Mouse (Mus musculus) liver, postnatal 0 days (tissue): ENCODE results near the gene Cenpw. TPM values are rescaled to one million over a fixed set of nuclear protein-coding genes. Genes with fewer than 3 reads are reported as not detected.

ENCODE experiments used
- ATAC-seq: fragments of 200-750 bp; cut with Nextera tagmentation; 2 replicates; pipeline ENCODE4 v1.8.0; 2017; ENCODE audit warnings: mild to moderate bottlenecking, moderate library complexity
- DNase-seq: peaks from one replicate; pipeline ENCODE4 v3.0.0-alpha.2; 2016
- H3K27ac ChIP-seq: fragments of 300-500 bp; sonication (generic); 2 replicates; pipeline ENCODE4 v1.5.1; 2014; ENCODE audit warnings: antibody characterized with exemption, moderate library complexity, mild to moderate bottlenecking, low read depth
- H3K27me3 ChIP-seq: fragments of 300-500 bp; sonication (generic); 2 replicates; pipeline ENCODE4 v1.6.1; 2014; ENCODE audit warnings: low read length, control low read depth, mixed read lengths; ENCODE audit not compliant: insufficient read depth
- H3K36me3 ChIP-seq: fragments of 300-500 bp; sonication (generic); replicated peaks from 2 replicates; pipeline ENCODE4 v1.6.1; 2014; ENCODE audit warnings: mild to moderate bottlenecking, control low read depth, low read length, moderate library complexity, mixed read lengths; ENCODE audit not compliant: insufficient read depth
- H3K4me1 ChIP-seq: fragments of 300-500 bp; sonication (generic); 2 replicates; pipeline ENCODE4 v1.6.1; 2014; ENCODE audit warnings: antibody characterized with exemption, mild to moderate bottlenecking, control low read depth; ENCODE audit not compliant: insufficient read depth
- H3K4me2 ChIP-seq: fragments of 300-500 bp; sonication (generic); 2 replicates; pipeline ENCODE4 v1.6.1; 2014; ENCODE audit warnings: low read depth, mild to moderate bottlenecking, low read length, moderate library complexity, mixed read lengths
- H3K4me3 ChIP-seq: fragments of 300-500 bp; sonication (generic); 2 replicates; pipeline ENCODE4 v1.5.1; 2014; ENCODE audit warnings: low read depth, low read length
- H3K9ac ChIP-seq: fragments of 300-500 bp; sonication (generic); replicated peaks from 2 replicates; pipeline ENCODE4 v1.6.1; 2014; ENCODE audit warnings: mild to moderate bottlenecking, moderate library complexity
- H3K9me3 ChIP-seq: fragments of 300-500 bp; sonication (generic); 2 replicates; pipeline ENCODE4 v1.6.1; 2016; ENCODE audit warnings: mild to moderate bottlenecking, control low read depth, low read length, mixed read lengths
- CTCF ChIP-seq: sonication (generic); IDR thresholded peaks from 2 replicates; pipeline ENCODE4 v1.5.1; 2016; ENCODE audit warnings: antibody characterized with exemption, low read depth
- EP300 ChIP-seq: IDR thresholded peaks from 2 replicates; pipeline ENCODE4 v1.6.1; 2016; ENCODE audit warnings: antibody characterized with exemption, low read depth, mild to moderate bottlenecking
- WGBS: fragments of 180-500 bp; shearing (Covaris S2); extraction: QIAGEN DNeasy Blood & Tissue Kit; methylation state at CpG from one replicate; pipeline ENCODE4 v1.1.7; 2014; ENCODE audit not compliant: insufficient replicate concordance; 5-methylcytosine and 5-hydroxymethylcytosine counted together
- polyA plus RNA-seq: library from polyadenylated mRNA; unstranded; fragments of >200 nt; fragmentation: Nextera tagmentation; extraction: Ambion mirVana; gene quantifications from 2 replicates; pipeline ENCODE4 v1.2.1, GENCODE M21; 2015

Cenpw gene
- polyA plus RNA-seq = 18.0 and 19.2 TPM in 2 replicates

- 1% methylated on average over 47 of the region's 55 CpGs for WGBS
- Histone ChIP-seq H3K27me3 (no peaks in the 10 kb centered on the region), H3K9me3 (no peaks in the 10 kb centered on the region), H3K4me2 (peak within 1 kb of the TSS; percentile 80), H3K27ac (peak within 1 kb of the TSS; percentile 25; the same call in 1 of the 2 replicates), H3K36me3 (0 out of 2 replicates have a peak, but pooled peaks cover 5% of the 10 kb centered on the region), H3K9ac (peak within 1 kb of the TSS; percentile 80), H3K4me1 (no peaks in the 10 kb centered on the region), H3K4me3 (peak within 1 kb of the TSS; percentile 79)
- DNase-seq = peak; percentile 94
- TF ChIP-seq CTCF (no peak), EP300 (no peak)
- ATAC-seq = peak; percentile 99
Observed at GRCm38 (mm10) chr10:30199916-30200826, at the start of gene Cenpw. TSS of gene Cenpw (minus strand) at chr10:30200560.

GRCm38 (mm10) chr10:30249654-30250053, 49.3 kb upstream of the Cenpw start:
- no peaks in the 10 kb centered on the region for H3K36me3 ChIP-seq

GRCm38 (mm10) chr10:30199501-30199900, 859 bp downstream of the Cenpw start:
- peak overlapping the region; percentile 79 for H3K4me3 ChIP-seq
- no peaks in the 10 kb centered on the region for H3K4me1 ChIP-seq
- DNase-seq = no peak
- H3K4me2 ChIP-seq = peak overlapping the region; percentile 80
- peak overlapping the region; percentile 80 for H3K9ac ChIP-seq
- no peaks in the 10 kb centered on the region for H3K9me3 ChIP-seq
- no peak overlapping the region for H3K27ac ChIP-seq
- H3K27me3 ChIP-seq = no peaks in the 10 kb centered on the region
- no peak for TF ChIP-seq EP300
- TF ChIP-seq CTCF = no peak
- ATAC-seq = no peak
- 0 out of 2 replicates have a peak, but pooled peaks cover 5% of the 10 kb centered on the region for H3K36me3 ChIP-seq
- 48% methylated on average over 5 of the region's 5 CpGs for WGBS

More at GRCm38 (mm10) chr10:30249654-30250053, 49.3 kb upstream of the Cenpw start:
- Histone ChIP-seq H3K27ac (no peak overlapping the region), H3K4me2 (no peak overlapping the region), H3K4me3 (no peak overlapping the region), H3K27me3 (no peaks in the 10 kb centered on the region), H3K4me1 (no peaks in the 10 kb centered on the region), H3K9me3 (no peaks in the 10 kb centered on the region), H3K9ac (no peak overlapping the region)
- no peak for TF ChIP-seq EP300
- no peak for TF ChIP-seq CTCF
- no peak for ATAC-seq
- WGBS = 58% methylated on average over 3 of the region's 3 CpGs
- no peak for DNase-seq

- DNase-seq = no peak
- Histone ChIP-seq H3K27ac (no peak overlapping the region), H3K4me1 (no peaks in the 10 kb centered on the region), H3K4me2 (no peak overlapping the region), H3K4me3 (no peak overlapping the region), H3K9ac (no peak overlapping the region), H3K36me3 (no peaks in the 10 kb centered on the region), H3K9me3 (no peaks in the 10 kb centered on the region), H3K27me3 (no peaks in the 10 kb centered on the region)
- no peak for ATAC-seq
- 78% methylated on average over 4 of the region's 4 CpGs for WGBS
- TF ChIP-seq EP300 (no peak), CTCF (no peak)
Observed at GRCm38 (mm10) chr10:30167700-30168099, 32.7 kb downstream of the Cenpw start.
